Mouse (Mus musculus): ENCODE results near the gene 2810021J22Rik. TPM values are rescaled to one million over a fixed set of nuclear protein-coding genes. Genes with fewer than 3 reads are reported as not detected.

Gene 2810021J22Rik
- polyA plus RNA-seq, 1 experiment = 0.02 TPM

DNA sequence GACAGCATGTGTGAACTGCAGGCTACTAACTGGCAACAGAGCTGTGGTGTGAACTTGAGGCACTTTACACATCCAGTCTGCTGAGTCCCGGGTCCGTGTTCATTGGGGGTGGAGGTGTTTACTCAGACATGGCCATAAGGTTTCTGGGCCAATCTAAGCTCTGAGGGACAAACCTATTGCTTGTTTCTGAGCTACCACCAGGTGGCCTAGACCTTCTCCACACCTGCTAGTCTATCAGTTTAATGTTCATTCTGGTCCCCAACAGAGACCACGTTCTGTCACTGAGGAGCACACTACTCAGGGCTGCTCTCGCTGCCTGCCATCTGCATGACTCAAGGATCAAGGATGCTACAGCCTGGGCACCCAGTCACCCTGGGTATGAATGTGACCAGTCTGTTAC, 64.6 kb downstream of the 2810021J22Rik start:
- TF ChIP-seq GATA1 (IDR thresholded peaks at IDR 0.05; ENCODE audit: low read length) = no peak

Other genes with a start within 250 kb of the 2810021J22Rik start
- not detected in 2 replicates for gene Olfr323, start 236.7 kb upstream of the 2810021J22Rik start, polyA plus RNA-seq (2012)
- not detected in 2 replicates for gene Trim58, start 226.8 kb upstream of the 2810021J22Rik start, polyA plus RNA-seq (2012)
- gene Olfr322, start 208.4 kb upstream of the 2810021J22Rik start, polyA plus RNA-seq (2012) = not detected in 2 replicates
- gene Olfr320, start 186.1 kb upstream of the 2810021J22Rik start, polyA plus RNA-seq (2012) = not detected in 2 replicates
- gene Olfr319, start 168.1 kb upstream of the 2810021J22Rik start, polyA plus RNA-seq (2012) = not detected in 2 replicates
- not detected in 2 replicates for gene Olfr318, start 143.2 kb upstream of the 2810021J22Rik start, polyA plus RNA-seq (2012)
- not detected in 2 replicates for gene Olfr317, start 128.0 kb upstream of the 2810021J22Rik start, polyA plus RNA-seq (2012)
- gene Olfr316, start 114.5 kb upstream of the 2810021J22Rik start, polyA plus RNA-seq (2012) = not detected in 2 replicates
- not detected in 2 replicates for gene Olfr315, start 94.0 kb upstream of the 2810021J22Rik start, polyA plus RNA-seq (2012)
- gene Olfr314, start 84.3 kb upstream of the 2810021J22Rik start, polyA plus RNA-seq (2012) = not detected in 2 replicates
- not detected in 2 replicates for gene Fam183b, start 65.3 kb upstream of the 2810021J22Rik start, polyA plus RNA-seq (2012)
- gene Olfr313, start 52.2 kb upstream of the 2810021J22Rik start, polyA plus RNA-seq (2012) = not detected in 2 replicates
- gene Olfr312, start 38.0 kb upstream of the 2810021J22Rik start, polyA plus RNA-seq (2012) = not detected in 2 replicates
- not detected in 2 replicates for gene Olfr311, start 28.0 kb upstream of the 2810021J22Rik start, polyA plus RNA-seq (2012)
- gene Gm12258, start 20.1 kb upstream of the 2810021J22Rik start, polyA plus RNA-seq (2012) = 0.12 and 0.42 TPM in 2 replicates
- 1.1 and 1.5 TPM in 2 replicates for gene Zfp39, start 37.0 kb downstream of the 2810021J22Rik start, polyA plus RNA-seq (2012)
- not detected in 2 replicates for gene Btnl10, start 50.7 kb downstream of the 2810021J22Rik start, polyA plus RNA-seq (2012)
- 434 and 543 TPM in 2 replicates for gene Rnf187, start 71.7 kb downstream of the 2810021J22Rik start, polyA plus RNA-seq (2012)
- 0.11 TPM in 1 of 2 replicates, not detected in the other for gene Hist3h2ba, start 81.7 kb downstream of the 2810021J22Rik start, polyA plus RNA-seq (2012)
- gene Hist3h2a, start 87.5 kb downstream of the 2810021J22Rik start, polyA plus RNA-seq (2012) = 4.0 and 6.8 TPM in 2 replicates
- gene Trim17, start 87.5 kb downstream of the 2810021J22Rik start, polyA plus RNA-seq (2012) = 2.5 TPM in 1 of 2 replicates, not detected in the other
- 78.0 and 93.7 TPM in 2 replicates for gene Trim11, start 110.9 kb downstream of the 2810021J22Rik start, polyA plus RNA-seq (2012)

Data from G1E-ER4 (cell line).